Mouse (Mus musculus): ENCODE data around the gene Wdr53.
A peak's percentile ranks its signal among the peaks of the same experiment; 100 is the strongest.
"Not testable (repeated sequence)": the region's sequence is repeated elsewhere in the genome, so short reads cannot be mapped to it uniquely, and the experiment has no call there.

Gene Wdr53

GRCm38 (mm10) chr16:32246952-32247370, at the start of gene Wdr53, which contains the start of gene Fbxo45:
Gene Wdr53 (plus strand): TSS chr16:32247227.
Gene Fbxo45 (minus strand): TSS chr16:32247158.
- DNase-seq (ENCODE audit: low spot score in 2 of 2): peak; percentile 96 to 98

- DNase-seq (ENCODE audit: low spot score in 2 of 2): peak in 1 of 2 experiments; percentile 24
Observed at GRCm38 (mm10) chr16:32200256-32201003, 46.6 kb upstream of the Wdr53 start.

- DNase-seq (ENCODE audit: low spot score in 2 of 2): no peak
Observed at GRCm38 (mm10) chr16:32201004-32201325, 46.1 kb upstream of the Wdr53 start.

- peak; percentile 87 to 97 for DNase-seq (ENCODE audit: low spot score in 2 of 2)
Observed at GRCm38 (mm10) chr16:32202681-32203080, 44.3 kb upstream of the Wdr53 start.

- no peak for DNase-seq (ENCODE audit: low spot score in 2 of 2)
Observed at GRCm38 (mm10) chr16:32204902-32205301, 42.1 kb upstream of the Wdr53 start.

GRCm38 (mm10) chr16:32214156-32214555, 32.9 kb upstream of the Wdr53 start:
- DNase-seq (ENCODE audit: low spot score in 2 of 2): no peak

GRCm38 (mm10) chr16:32214804-32215576, 32.0 kb upstream of the Wdr53 start:
- DNase-seq (ENCODE audit: low spot score in 2 of 2): no peak

- DNase-seq (ENCODE audit: low spot score in 2 of 2): no peak
Observed at GRCm38 (mm10) chr16:32221803-32222202, 25.2 kb upstream of the Wdr53 start.

GRCm38 (mm10) chr16:32222399-32222798, 24.6 kb upstream of the Wdr53 start:
- DNase-seq (ENCODE audit: low spot score in 2 of 2): no peak

GRCm38 (mm10) chr16:32232050-32232449, 15.0 kb upstream of the Wdr53 start:
- DNase-seq (ENCODE audit: low spot score in 2 of 2): not testable (repeated sequence)

- no peak for DNase-seq (ENCODE audit: low spot score in 2 of 2)
Observed at GRCm38 (mm10) chr16:32237930-32238680, 8.9 kb upstream of the Wdr53 start.

GRCm38 (mm10) chr16:32239428-32240312, 7.4 kb upstream of the Wdr53 start:
- no peak for DNase-seq (ENCODE audit: low spot score in 2 of 2)

- DNase-seq (ENCODE audit: low spot score in 2 of 2): no peak
Observed at GRCm38 (mm10) chr16:32243901-32244300, 3.1 kb upstream of the Wdr53 start.

GRCm38 (mm10) chr16:32246351-32246791, 656 bp upstream of the Wdr53 start:
- peak; percentile 51 to 83 for DNase-seq (ENCODE audit: low spot score in 2 of 2)

- DNase-seq (ENCODE audit: low spot score in 2 of 2): peak in 1 of 2 experiments; percentile 25
Observed at GRCm38 (mm10) chr16:32264225-32264624, 17.2 kb downstream of the Wdr53 start.

- no peak for DNase-seq (ENCODE audit: low spot score in 2 of 2)
Observed at GRCm38 (mm10) chr16:32271291-32271690, 24.3 kb downstream of the Wdr53 start, which contains the start of gene Smco1. Gene Smco1 (plus strand): TSS chr16:32271468.

GRCm38 (mm10) chr16:32273338-32273737, 26.3 kb downstream of the Wdr53 start:
- DNase-seq (ENCODE audit: low spot score in 2 of 2): peak; percentile 32 to 77

GRCm38 (mm10) chr16:32275041-32275440, 28.0 kb downstream of the Wdr53 start:
- no peak for DNase-seq (ENCODE audit: low spot score in 2 of 2)

- DNase-seq (ENCODE audit: low spot score in 2 of 2): no peak
Observed at GRCm38 (mm10) chr16:32275830-32276229, 28.8 kb downstream of the Wdr53 start.

- peak; percentile 91 to 94 for DNase-seq (ENCODE audit: low spot score in 2 of 2)
Observed at GRCm38 (mm10) chr16:32277308-32278256, 30.6 kb downstream of the Wdr53 start, which contains the start of gene Rnf168. Gene Rnf168 (plus strand): TSS chr16:32277459.

All from spleen, postnatal 4 days (tissue).